Mouse (Mus musculus) limb, embryonic 15.5 days (tissue): ENCODE measurements around the gene Poc1b. TPM values are rescaled to one million over a fixed set of nuclear protein-coding genes. Genes with fewer than 3 reads are reported as not detected.
A peak's percentile ranks its signal among the peaks of the same experiment; 100 is the strongest.

Source experiments
- ATAC-seq: fragments of 200-750 bp; cut with Nextera tagmentation; 2 replicates; pipeline ENCODE4 v1.8.0; 2017; ENCODE audit warnings: low read depth, moderate TSS enrichment; ENCODE audit not compliant: insufficient number of reproducible peaks, low FRiP score, low TSS enrichment
- H3K27ac ChIP-seq: fragments of 300-500 bp; sonication (generic); 2 replicates; pipeline ENCODE4 v1.5.1; 2015; ENCODE audit warnings: moderate library complexity, mild to moderate bottlenecking, inconsistent platforms
- H3K27me3 ChIP-seq: fragments of 300-500 bp; sonication (generic); 2 replicates; pipeline ENCODE4 v1.6.1; 2015; ENCODE audit warnings: inconsistent platforms
- H3K36me3 ChIP-seq: fragments of 300-500 bp; sonication (generic); 2 replicates; pipeline ENCODE4 v1.6.1; 2015; ENCODE audit warnings: inconsistent platforms
- H3K4me1 ChIP-seq: fragments of 300-500 bp; sonication (generic); 2 replicates; pipeline ENCODE4 v1.6.1; 2015; ENCODE audit warnings: inconsistent platforms
- H3K4me2 ChIP-seq: fragments of 300-500 bp; sonication (generic); 2 replicates; pipeline ENCODE4 v1.6.1; 2015; ENCODE audit warnings: mild to moderate bottlenecking, inconsistent platforms
- H3K4me3 ChIP-seq: fragments of 300-500 bp; sonication (generic); 2 replicates; pipeline ENCODE4 v1.5.1; 2015; ENCODE audit warnings: mild to moderate bottlenecking, inconsistent platforms
- H3K9ac ChIP-seq: fragments of 300-500 bp; sonication (generic); 2 replicates; pipeline ENCODE4 v1.6.1; 2015; ENCODE audit warnings: inconsistent platforms
- H3K9me3 ChIP-seq: fragments of 300-500 bp; sonication (generic); 2 replicates; pipeline ENCODE4 v1.6.1; 2016; ENCODE audit warnings: inconsistent platforms
- WGBS: fragments of 180-500 bp; shearing (Covaris S2); methylation state at CpG from one replicate; pipeline ENCODE4 v1.1.7; 2015; 5-methylcytosine and 5-hydroxymethylcytosine counted together
- polyA plus RNA-seq: library from polyadenylated mRNA; unstranded; fragments of >200 nt; fragmentation: Nextera tagmentation; extraction: Ambion mirVana; gene quantifications from 2 replicates; pipeline ENCODE4 v1.2.1, GENCODE M21; 2015

Poc1b gene
- polyA plus RNA-seq, 1 experiment from 2014 or later: 15.6 TPM

DNA sequence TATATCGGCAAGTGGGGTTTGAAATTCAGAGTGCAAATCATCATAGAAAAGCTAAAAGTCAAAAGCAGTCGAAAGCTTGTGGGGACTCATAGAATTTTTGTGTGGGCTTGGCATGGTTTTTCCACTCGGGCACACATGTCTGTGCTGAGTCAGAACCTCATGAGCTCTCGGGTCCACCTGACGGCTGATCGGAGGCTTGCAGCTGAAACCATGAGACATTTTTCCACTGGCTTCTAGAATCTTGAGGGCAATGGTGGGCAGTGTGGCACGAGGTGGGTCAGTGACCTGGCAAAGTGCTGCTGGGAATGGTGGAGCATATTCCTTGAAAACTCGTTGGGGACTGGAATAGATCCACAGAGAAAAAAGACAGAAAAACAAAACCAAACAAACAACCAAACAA is 114.7 kb downstream of the Poc1b start:
- no peaks in the 10 kb centered on the region for H3K27me3 ChIP-seq
- no peak overlapping the region for H3K27ac ChIP-seq
- no peaks in the 10 kb centered on the region for H3K36me3 ChIP-seq
- WGBS: 88% methylated on average over 8 of the region's 8 CpGs
- H3K9ac ChIP-seq: no peak overlapping the region
- no peaks in the 10 kb centered on the region for H3K9me3 ChIP-seq
- H3K4me2 ChIP-seq: no peak overlapping the region
- H3K4me3 ChIP-seq: no peak overlapping the region
- no peaks in the 10 kb centered on the region for H3K4me1 ChIP-seq
- no peak for ATAC-seq

DNA sequence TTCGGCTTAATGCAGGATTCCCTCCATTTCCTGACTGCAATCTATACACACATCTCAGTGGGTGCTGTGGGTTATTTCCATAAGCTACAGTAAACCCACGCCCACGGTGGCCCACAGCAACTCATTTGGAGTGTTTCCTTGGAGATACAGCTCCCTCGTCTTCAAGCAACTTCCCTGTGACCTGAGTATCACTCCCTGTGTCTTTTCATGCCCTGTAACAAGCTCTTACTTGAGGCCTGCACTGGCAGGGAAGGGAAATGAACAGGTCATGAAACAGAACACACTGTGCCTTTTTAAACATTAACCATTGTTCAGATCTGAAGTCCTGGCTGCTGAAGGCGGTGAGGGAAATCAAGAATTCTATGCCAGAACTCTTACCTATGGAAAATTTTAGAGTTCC is 115.9 kb downstream of the Poc1b start:
- H3K27me3 ChIP-seq: no peaks in the 10 kb centered on the region
- no peak for ATAC-seq

DNA sequence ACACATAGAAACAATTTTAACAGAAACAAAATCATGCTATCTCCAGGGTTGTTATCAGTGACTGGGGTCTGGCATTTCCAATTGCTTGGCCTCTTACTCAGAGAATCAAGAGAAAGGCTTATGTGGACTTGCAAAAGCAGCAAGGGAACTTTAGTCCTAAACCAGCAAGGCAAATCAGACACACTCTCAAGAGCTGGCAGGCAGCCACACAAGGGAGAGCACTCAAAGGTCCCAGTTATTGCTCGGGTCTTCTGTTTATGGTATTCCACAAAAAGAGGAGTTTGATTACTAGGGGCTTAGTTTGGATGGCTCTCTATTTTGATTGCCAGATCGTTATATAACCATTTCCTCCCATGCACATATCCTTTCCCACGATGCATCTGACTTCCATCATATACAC is 117.4 kb downstream of the Poc1b start:
- Histone ChIP-seq H3K9ac (no peak overlapping the region), H3K9me3 (no peaks in the 10 kb centered on the region), H3K4me1 (peaks cover 16% of the 10 kb centered on the region), H3K4me3 (no peak overlapping the region), H3K27ac (no peak overlapping the region), H3K27me3 (no peaks in the 10 kb centered on the region), H3K4me2 (no peak overlapping the region), H3K36me3 (no peaks in the 10 kb centered on the region)
- 40% methylated on average over 3 of the region's 3 CpGs for WGBS
- ATAC-seq: no peak

More for the DNA sequence above, 115.9 kb downstream of the Poc1b start:
- H3K4me3 ChIP-seq: no peak overlapping the region
- H3K36me3 ChIP-seq: no peaks in the 10 kb centered on the region
- no peak overlapping the region for H3K4me2 ChIP-seq
- H3K9me3 ChIP-seq: no peaks in the 10 kb centered on the region
- WGBS: 71% methylated on average over 5 of the region's 5 CpGs
- 0 out of 2 replicates have a peak, but pooled peaks cover 1% of the 10 kb centered on the region for H3K4me1 ChIP-seq
- H3K27ac ChIP-seq: no peak overlapping the region
- H3K9ac ChIP-seq: no peak overlapping the region

DNA sequence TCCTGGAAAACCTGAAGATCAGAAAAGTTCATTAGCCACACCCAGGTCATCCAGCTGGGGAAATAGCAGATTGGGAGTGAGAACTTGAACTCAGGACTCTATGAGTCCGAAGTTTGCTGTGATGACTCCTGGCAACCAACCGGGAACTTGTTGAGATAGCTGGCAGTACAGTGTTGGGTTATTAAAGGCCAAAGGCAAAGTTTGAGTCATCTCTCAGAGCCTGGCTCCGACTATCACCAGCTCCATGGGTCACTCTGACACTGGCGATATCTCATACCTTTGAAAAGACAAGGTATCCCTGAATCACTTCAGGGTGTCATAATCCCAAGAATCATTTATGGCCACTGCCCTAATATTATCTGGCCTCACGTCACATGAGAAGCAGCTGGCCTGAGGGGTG is 119.9 kb downstream of the Poc1b start:
- ATAC-seq: no peak
- no peak overlapping the region for H3K4me2 ChIP-seq
- H3K4me1 ChIP-seq: peaks cover 20% of the 10 kb centered on the region
- H3K9me3 ChIP-seq: no peaks in the 10 kb centered on the region
- no peak overlapping the region for H3K27ac ChIP-seq
- WGBS: 89% methylated on average over 5 of the region's 5 CpGs
- no peak overlapping the region for H3K4me3 ChIP-seq
- H3K9ac ChIP-seq: no peak overlapping the region
- no peaks in the 10 kb centered on the region for H3K36me3 ChIP-seq
- no peaks in the 10 kb centered on the region for H3K27me3 ChIP-seq

DNA sequence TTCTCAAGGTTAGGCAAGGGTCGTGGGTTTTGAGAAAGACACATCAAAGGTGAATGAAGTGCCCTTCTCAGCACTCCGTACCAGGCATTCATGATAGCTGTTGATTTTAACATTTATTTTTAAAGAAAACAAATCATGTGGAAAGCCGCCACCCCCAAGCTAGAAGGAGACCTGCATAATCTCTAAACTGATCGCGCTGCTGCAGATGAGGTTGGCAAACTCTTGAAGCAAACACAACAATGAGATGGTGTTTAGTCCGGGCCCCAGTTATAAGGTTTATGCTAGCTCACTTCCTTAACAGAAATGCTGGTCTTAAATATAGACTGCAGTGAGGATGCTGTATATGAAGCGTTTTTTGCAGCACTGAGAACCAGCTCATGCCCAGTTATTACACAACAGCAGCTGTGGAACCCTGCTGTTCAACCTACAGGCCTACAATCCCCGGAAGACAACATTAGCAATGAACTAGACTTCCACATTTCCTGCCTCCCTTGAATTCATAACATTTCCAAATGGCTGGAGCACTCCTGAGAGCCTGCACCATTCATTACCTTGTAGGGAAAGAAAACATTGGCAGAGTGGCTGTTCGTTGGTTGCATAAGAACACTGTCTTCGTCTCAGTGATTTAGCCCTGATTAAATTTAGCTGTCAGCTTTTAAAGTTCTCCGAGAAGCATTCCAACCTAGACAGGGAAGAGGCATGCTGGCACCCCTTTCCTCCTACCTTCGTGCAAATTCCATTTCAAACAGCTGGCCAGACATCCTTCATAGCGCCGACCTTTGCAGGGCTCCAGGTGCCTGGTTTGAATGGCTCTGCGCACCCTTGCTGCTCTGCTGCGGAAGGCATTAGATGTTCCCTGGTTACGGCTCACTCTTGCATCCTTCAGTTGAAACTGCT is 121.4 kb downstream of the Poc1b start:
- H3K4me2 ChIP-seq: peak overlapping the region; percentile 25; the same call in 1 of the 2 replicates
- no peak overlapping the region for H3K9ac ChIP-seq
- H3K27me3 ChIP-seq: no peaks in the 10 kb centered on the region
- 31% methylated on average over 17 of the region's 17 CpGs for WGBS
- peak overlapping the region; percentile 66 for H3K27ac ChIP-seq
- H3K9me3 ChIP-seq: no peaks in the 10 kb centered on the region
- peaks cover 20% of the 10 kb centered on the region for H3K4me1 ChIP-seq
- no peak for ATAC-seq
- H3K36me3 ChIP-seq: no peaks in the 10 kb centered on the region
- H3K4me3 ChIP-seq: no peak overlapping the region

DNA sequence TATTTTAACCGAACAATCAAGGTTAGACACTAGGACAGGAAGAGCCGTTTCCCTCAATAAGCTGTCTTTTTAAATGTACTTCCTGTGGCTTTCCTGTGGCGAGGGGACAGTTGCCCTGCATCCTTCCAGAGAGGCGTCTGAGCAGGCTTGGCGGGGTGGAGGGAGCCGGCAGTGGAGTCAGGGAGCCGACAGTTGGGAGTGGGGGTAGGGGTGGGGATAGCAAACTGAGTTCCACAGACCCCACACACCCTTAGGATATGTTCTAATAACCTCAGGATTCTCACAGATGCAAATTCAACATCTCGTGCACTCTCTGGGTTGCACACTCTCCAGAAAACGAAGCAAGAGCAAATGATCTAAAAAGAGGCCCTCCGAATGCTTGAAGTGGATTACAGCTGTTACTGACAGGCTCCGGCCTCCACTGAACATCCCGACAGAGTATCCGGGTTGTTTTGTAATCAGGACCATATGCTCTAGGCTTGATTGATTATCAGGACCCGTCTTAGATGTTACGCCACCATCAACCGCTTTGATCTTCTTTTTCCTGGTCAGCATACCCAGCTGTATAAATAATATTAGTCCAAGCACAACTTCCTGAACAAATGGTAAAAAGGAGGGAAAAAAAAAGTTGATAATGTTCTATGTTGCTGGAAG is 122.3 kb downstream of the Poc1b start:
- Histone ChIP-seq H3K9ac (no peak overlapping the region), H3K4me1 (peaks cover 20% of the 10 kb centered on the region), H3K4me2 (peak overlapping the region; percentile 30), H3K27ac (peak overlapping the region; percentile 38), H3K9me3 (no peaks in the 10 kb centered on the region), H3K4me3 (no peak overlapping the region), H3K36me3 (no peaks in the 10 kb centered on the region), H3K27me3 (no peaks in the 10 kb centered on the region)
- ATAC-seq: no peak
- WGBS: 10% methylated on average over 16 of the region's 16 CpGs

DNA sequence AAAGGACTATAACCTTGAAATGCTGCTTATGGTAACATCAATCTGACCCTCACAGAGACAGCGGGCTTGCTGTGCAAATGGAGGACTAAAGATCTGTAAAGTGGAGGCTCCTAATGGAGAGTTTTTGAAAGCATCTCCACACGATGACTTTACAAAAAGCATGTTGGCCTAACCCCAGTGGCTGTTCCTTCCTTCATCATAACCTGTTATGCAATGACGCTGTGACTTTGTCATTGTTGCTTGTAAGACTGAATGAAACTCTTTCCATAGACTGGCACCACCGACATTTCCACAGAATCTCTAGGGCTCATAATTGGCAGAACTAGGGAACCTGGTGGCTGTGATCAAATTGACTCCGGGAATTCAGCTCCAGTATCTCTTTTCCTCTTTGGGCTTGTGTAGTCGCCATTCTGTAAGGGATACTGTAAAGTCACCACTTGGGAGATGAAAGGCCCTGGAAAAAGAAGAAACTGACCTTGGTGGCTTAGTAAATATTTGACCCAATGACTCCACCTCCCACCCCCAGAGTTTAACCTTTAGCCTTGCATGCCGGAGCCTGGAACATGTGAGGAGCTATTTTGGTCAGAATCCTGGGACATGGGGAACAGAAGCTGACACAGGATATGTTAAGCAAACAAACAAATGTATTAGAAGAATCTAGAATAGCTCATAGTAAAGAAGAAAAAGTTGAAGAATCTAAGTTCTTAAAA is 125.8 kb downstream of the Poc1b start:
- Histone ChIP-seq H3K4me3 (no peak overlapping the region), H3K36me3 (no peaks in the 10 kb centered on the region), H3K4me1 (peaks cover 23% of the 10 kb centered on the region), H3K27me3 (no peaks in the 10 kb centered on the region), H3K4me2 (no peak overlapping the region), H3K27ac (no peak overlapping the region), H3K9ac (no peak overlapping the region), H3K9me3 (no peaks in the 10 kb centered on the region)
- ATAC-seq: no peak
- 70% methylated on average over 7 of the region's 7 CpGs for WGBS

DNA sequence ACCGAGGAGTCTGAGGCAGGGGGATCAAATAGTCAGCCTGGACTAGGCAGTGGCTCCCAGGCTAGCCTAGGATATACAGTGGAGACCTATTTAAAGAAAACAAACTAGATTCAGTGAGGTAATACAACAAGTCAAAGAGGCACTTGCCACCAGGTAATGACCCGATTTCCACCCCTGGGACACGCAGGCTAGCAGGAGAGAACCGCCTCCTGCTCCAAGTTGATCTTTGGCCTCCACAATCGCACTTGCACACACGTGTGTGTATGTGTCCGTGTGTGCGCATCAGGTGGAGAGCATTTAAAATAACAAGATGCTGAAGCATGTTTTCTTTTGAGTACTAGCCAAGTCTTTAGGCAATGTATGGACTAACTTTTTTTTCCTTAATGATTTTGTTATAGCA is 127.5 kb downstream of the Poc1b start:
- no peak overlapping the region for H3K9ac ChIP-seq

DNA sequence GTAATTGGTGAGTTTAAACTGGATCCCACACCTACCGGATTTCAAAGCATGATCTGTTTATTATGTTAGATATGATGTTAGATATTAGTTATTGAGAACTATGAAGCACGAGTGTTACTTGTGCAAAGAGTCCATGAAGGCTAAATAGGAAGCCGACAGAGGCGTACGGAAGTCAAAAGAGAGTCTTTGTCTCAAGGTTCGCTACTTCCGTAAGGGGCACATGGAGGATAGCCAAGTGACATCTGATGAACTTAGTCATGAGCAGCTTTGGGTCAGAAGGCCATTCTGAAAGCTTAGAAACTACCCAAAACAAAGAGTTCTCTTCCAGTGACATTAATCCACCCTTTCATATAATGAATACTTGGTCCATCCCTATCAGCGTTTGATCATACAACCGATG is 128.2 kb downstream of the Poc1b start:
- Histone ChIP-seq H3K27me3 (no peaks in the 10 kb centered on the region), H3K36me3 (no peaks in the 10 kb centered on the region), H3K9ac (no peak overlapping the region), H3K4me1 (peaks cover 10% of the 10 kb centered on the region; the same call in 1 of the 2 replicates), H3K27ac (no peak overlapping the region), H3K9me3 (no peaks in the 10 kb centered on the region), H3K4me2 (no peak overlapping the region), H3K4me3 (no peak overlapping the region)
- 88% methylated on average over 9 of the region's 9 CpGs for WGBS
- no peak for ATAC-seq

More for the DNA sequence above, 127.5 kb downstream of the Poc1b start:
- H3K4me2 ChIP-seq: no peak overlapping the region
- ATAC-seq: no peak
- no peaks in the 10 kb centered on the region for H3K36me3 ChIP-seq
- H3K9me3 ChIP-seq: no peaks in the 10 kb centered on the region
- H3K27ac ChIP-seq: no peak overlapping the region
- 88% methylated on average over 8 of the region's 8 CpGs for WGBS
- peaks cover 10% of the 10 kb centered on the region for H3K4me1 ChIP-seq
- H3K4me3 ChIP-seq: no peak overlapping the region
- no peaks in the 10 kb centered on the region for H3K27me3 ChIP-seq

DNA sequence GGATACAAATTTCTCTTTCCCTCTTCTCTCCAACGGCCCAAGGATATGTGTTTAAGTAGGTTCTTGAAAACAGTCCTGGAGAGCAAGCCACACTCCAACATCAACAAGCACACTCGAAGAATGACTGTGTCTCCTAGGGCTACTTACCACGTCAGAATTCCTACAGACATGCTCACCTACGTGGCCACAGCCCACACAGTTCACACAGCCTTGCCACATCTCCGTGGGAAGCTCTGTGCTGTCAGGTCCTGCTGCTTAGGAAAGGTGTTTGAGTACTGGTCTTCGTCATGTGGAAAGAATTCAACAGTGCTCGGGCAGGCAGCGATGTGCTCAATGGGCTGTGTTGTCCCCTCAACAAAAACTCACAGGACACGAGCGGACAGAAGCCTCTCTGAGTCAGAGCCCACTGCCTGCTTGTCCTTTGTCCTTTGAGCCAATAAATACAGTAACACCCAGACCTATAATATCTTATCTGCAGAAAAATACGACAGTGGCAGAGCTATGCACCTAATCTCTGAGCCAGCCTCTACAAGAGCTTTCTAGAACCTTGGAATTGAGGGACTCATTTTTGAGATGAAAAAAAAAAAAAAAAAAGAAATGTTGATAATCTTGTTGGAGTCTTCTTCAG is 130.5 kb downstream of the Poc1b start:
- H3K9ac ChIP-seq: no peak overlapping the region
- H3K27me3 ChIP-seq: no peaks in the 10 kb centered on the region
- H3K4me3 ChIP-seq: no peak overlapping the region
- no peak overlapping the region for H3K4me2 ChIP-seq
- no peaks in the 10 kb centered on the region for H3K36me3 ChIP-seq
- H3K27ac ChIP-seq: 0 out of 2 replicates have a peak overlapping the region, but pooled peaks have one; percentile 33
- no peak for ATAC-seq
- no peaks in the 10 kb centered on the region for H3K9me3 ChIP-seq
- peaks cover 20% of the 10 kb centered on the region for H3K4me1 ChIP-seq
- 62% methylated on average over 11 of the region's 11 CpGs for WGBS

DNA sequence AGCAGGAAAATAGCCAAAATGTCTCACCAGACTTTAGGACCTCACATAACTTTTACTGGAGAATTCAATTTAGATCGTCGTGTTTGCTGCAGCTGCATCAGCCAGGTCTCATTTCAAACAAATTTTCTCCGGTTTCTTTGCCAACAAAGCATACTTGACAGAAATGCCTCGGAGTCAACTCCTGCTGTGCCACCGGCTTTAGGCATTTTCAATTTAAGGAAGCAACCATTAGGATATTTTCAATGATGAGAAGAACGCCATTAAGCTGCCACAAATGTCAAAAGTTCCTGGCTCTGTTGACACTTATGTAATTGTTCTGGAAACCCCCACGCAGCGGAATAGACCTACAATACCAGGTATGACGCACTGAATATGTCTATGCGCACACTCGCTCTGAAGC is 131.7 kb downstream of the Poc1b start:
- Histone ChIP-seq H3K4me3 (no peak overlapping the region), H3K9me3 (no peaks in the 10 kb centered on the region), H3K27ac (no peak overlapping the region), H3K27me3 (no peaks in the 10 kb centered on the region), H3K36me3 (no peaks in the 10 kb centered on the region), H3K4me2 (no peak overlapping the region), H3K9ac (no peak overlapping the region), H3K4me1 (peaks cover 26% of the 10 kb centered on the region)
- no peak for ATAC-seq
- WGBS: 44% methylated on average over 11 of the region's 11 CpGs
